Mouse (Mus musculus) skeletal muscle tissue, adult 2 months (tissue): ENCODE data around the gene Ptpra.
"Not testable (repeated sequence)": the region's sequence is repeated elsewhere in the genome, so short reads cannot be mapped to it uniquely, and the experiment has no call there.

Experiments used
- DNase-seq: peaks from one replicate; pipeline ENCODE4 v3.0.0-alpha.2; 2012; ENCODE audit warnings: low read depth, low spot score

Ptpra gene

DNA sequence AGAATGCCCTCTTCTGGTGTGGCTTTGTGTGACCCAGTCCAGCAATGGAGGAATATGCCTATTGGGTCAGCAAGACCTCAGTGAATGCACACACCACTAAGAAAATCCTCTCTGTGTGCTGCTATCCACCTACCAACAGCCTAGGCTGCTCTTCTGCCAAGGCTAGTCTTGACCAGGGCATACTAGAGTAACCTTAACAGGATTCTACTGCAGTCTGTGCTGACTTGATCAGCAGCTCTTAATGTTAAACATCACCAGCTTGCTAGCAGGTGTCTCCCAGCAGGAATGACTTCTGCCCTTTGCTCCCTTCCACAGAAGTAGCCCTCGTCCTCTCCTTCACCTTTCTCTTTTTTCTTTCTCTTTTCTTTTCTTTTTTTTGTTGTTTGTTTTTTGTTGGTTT is 106.2 kb downstream of the Ptpra start:
- DNase-seq, result no peak

GRCm38 (mm10) chr2:130557462-130557861 is 107.4 kb downstream of the Ptpra start:
- DNase-seq, result no peak

- DNase-seq, result no peak
Measured at GRCm38 (mm10) chr2:130558015-130558414, 107.9 kb downstream of the Ptpra start.

DNA sequence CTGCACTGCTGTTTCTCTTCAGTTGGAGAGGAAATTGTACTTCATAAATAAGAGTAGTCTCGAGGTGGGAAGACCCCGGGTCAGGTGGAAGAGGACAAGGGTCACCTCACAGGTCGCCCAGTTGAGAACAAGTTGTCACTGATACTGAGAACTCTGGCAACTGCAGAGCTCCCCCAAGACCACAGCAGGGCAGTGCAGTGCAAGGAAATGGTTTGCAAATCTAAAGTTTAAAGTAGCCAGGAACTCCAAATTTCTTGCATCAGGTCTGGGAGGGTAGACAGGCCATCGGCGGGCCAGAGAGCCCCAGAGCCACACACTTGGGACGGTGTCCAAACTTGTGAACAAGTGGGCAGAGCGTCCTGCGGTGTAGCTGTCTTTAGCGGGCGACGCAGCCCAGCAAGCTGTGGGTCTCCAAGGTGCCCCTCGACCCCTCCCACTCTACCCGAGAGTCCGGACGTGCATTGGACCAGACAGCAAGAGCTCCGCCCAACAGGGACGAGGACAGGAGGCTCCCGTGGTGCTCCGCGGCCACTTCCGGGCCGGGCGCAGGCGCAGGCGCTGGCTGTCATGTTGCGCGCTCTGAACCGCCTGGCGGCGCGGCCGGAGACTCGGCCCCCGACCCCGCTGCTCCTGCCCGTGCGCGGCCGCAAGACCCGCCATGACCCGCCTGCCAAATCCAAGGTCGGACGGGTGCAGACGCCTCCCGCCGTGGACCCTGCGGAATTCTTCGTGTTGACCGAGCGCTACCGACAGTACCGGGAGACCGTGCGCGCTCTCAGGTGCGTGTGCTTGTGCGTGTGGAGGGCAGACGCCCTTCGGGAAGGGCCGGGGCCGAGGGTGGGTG is 113.4 kb downstream of the Ptpra start, which contains the start of gene Mrps26:
Mrps26 (plus strand) TSS at position 531 of the 844 bp plus-strand sequence.
- DNase-seq, result peak; percentile 93

GRCm38 (mm10) chr2:130564063-130564462 is 114.0 kb downstream of the Ptpra start:
- DNase-seq, result no peak

DNA sequence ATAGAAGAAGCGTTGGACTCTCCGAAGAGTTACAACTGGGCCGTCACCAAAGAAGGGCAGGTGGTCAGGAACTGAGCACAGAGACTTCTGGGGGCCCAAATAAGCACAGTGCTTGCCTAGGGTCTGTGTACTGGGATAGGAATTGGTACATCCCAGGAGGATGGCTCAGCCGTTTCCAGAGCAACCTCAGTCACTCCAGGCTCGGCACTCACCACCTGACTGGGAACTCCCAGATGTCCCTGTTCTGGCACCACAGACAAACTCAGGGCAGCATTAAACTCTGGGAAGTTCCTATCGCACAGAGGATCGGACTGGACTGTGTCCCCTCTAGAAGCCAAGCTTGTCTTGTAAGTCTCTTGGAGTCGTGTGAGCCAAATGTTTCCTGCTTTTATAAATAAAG is 114.9 kb downstream of the Ptpra start:
- no peak for DNase-seq

DNA sequence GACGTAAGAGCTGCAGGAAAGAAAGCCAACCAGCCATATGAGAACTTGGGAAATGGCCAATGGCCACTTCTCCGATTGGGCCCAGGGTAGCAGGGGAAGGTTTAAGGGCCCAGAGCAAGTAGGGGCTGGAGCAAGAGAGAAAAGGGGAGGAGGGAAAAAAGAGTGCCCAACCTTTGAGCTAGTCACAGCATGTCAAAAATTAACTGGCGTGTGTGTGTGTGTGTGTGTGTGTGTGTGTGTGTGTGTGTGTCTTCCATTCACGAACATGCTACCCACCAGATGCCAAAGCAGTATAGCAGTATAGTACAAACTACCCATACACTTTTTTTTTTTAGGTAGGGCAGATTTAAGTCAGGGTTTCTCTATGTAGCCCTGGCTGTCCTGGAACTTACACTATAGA is 118.8 kb downstream of the Ptpra start:
- DNase-seq, result no peak

GRCm38 (mm10) chr2:130569926-130570325 is 119.8 kb downstream of the Ptpra start:
- DNase-seq, result no peak

GRCm38 (mm10) chr2:130574960-130575359 is 124.9 kb downstream of the Ptpra start:
- no peak for DNase-seq

- DNase-seq, result no peak
Measured at GRCm38 (mm10) chr2:130575873-130576272, 125.8 kb downstream of the Ptpra start, which contains the start of gene Oxt. Oxt (plus strand) TSS chr2:130576173.

- not testable (repeated sequence) for DNase-seq
Measured at GRCm38 (mm10) chr2:130576564-130576963, 126.5 kb downstream of the Ptpra start.

- DNase-seq, result no peak
Measured at GRCm38 (mm10) chr2:130577021-130577420, 126.9 kb downstream of the Ptpra start.

- no peak for DNase-seq
Measured at GRCm38 (mm10) chr2:130577632-130578031, 127.6 kb downstream of the Ptpra start.

DNA sequence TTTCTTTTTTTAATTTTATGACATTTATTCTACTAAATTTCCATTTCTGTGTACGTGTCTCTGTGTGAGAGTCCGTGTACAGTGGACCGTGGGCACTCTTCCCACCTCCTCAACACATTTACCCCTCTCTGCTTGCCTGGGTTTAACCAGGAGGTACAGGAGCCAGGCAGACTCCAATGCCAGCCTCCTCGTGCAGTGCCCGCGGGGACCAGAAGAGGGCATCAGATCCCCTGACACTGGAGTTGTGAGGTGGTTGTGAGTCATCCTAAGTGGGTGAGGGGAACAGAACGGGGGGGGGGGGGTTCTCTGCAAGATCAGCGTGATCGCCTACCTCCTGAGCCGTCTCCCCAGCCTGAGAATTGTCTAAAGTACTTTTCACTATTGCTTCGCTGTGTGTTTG is 128.1 kb downstream of the Ptpra start:
- DNase-seq, result no peak

DNA sequence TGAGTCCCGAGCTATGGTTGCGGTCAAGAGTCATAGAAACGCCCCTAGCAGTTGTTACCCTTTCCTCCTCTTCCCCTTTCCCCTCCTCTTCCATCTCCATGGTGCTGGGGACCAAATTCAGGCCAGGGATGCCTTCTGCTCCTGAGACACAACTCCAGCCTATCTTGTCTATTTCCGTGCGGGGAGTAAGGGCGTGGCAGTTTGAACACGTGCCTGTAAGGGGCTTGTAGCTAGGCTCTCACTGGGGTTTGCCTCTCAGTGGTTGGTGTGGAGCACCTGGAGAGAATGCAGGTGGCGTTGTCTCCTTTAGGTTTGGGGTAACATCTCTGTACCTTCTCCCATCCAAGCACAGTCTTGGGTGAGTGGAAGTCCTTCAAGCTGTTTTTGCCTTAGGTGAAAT is 129.7 kb downstream of the Ptpra start:
- no peak for DNase-seq

GRCm38 (mm10) chr2:130581201-130581600 is 131.1 kb downstream of the Ptpra start:
- DNase-seq, result no peak

DNA sequence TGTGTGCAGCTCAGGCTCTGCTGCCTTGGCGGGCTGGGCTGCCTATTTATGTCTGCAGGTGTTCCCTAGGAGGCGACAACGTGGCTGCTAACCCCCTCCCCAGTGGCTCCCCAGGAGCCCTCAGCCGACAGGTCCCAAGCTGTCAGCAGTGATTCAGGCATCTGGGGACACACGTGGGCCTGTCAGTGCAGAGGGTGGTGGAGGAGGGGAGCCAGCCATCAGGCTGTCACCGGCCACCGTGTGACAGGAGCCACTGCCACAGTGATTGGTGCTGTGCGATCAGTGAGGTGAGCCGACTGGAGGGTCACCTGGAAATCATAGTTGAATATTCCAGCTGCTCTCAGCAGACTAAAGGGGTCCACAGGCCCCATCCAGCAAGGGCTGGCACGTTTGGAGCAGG is 132.5 kb downstream of the Ptpra start, which contains the start of gene Avp:
Avp (minus strand) TSS at position 3 of the 400 bp plus-strand sequence.
- DNase-seq, result no peak

GRCm38 (mm10) chr2:130583902-130584560 is 134.0 kb downstream of the Ptpra start:
- DNase-seq, result no peak

DNA sequence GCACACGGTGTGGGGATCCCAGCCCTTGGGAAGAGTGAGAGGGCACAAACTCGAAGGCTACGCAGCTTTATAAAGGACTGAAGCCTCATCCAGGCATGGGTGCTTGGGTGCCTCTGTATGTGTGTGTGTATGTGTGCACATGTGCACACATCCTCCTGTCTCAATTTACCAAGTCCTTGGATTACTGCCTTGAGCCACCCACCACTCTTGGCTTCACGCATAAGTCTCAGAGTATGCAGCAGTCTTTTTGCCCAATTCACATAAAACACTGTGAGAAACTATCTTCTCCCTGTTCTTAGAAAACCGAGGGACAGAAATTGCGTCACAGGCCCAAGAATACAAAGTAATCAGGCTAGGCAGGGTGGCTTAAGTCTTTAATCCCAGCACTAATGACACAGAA is 135.9 kb downstream of the Ptpra start:
- DNase-seq, result no peak

GRCm38 (mm10) chr2:130588373-130588772 is 138.3 kb downstream of the Ptpra start:
- DNase-seq, result no peak

DNA sequence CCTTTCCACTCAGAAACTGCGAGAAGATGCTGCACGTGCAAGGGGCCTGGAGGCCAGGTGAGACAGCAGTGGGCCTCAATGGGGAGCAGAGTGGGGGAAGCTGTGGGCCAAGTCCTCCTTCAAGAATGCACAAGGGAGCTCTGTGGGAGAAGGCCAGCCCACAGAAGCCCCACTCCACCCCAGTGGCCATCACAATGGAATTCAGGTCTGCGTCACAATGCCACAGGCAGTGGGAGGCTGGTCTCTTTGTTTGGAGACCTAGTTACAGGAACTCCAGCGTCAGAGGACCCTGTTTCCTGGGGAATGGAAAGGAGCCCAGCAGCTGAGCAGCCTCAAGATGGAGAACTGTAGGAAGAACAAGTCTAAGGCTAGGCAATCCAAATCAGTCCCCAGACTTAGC is 139.1 kb downstream of the Ptpra start:
- DNase-seq, result no peak

DNA sequence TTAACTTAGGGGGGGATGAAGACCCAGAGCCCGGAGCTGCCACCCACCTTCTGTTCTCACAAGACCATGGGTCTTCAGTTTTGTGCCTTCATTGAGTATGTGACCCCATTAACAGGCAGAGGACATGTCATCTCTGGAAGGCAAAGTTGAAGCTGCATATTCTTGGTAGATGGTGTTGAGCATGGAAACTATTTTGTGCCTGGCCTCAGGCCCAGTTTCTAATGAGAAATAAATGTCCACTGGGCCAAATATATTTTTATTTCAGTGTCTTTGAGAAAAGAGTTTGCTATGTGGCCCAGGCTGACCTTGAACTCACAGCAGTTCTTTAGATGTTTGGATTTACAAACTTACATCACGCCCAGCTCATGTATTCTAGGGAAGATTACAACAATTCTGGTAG is 139.7 kb downstream of the Ptpra start:
- no peak for DNase-seq

DNA sequence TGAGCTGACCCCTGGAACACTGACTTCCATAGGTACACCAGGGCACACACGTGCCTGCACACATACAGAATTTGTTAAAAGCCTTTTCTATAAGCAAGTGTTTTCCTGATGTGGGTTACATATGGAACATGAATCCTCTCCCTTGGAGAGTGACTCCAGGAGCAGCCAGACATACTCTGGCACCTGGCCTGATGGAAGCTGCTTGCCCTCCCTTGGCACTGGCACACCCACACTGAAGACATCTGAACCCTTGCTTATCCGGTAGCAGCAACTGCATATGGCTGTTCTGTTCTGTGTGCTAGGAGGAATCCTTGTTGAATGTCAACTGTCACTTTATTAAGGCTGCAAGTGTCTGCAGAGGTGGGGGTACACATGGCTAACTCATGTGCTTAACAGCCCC is 140.9 kb downstream of the Ptpra start:
- peak; percentile 44 for DNase-seq
